Mouse (Mus musculus): ENCODE measurements at regions not wholly inside any gene's neighbourhood (a gene's known extent, or its start where the extent isn't known, plus 50 kb on each side); places are given as distances from the start of the nearest gene placed in this dataset.

DNA sequence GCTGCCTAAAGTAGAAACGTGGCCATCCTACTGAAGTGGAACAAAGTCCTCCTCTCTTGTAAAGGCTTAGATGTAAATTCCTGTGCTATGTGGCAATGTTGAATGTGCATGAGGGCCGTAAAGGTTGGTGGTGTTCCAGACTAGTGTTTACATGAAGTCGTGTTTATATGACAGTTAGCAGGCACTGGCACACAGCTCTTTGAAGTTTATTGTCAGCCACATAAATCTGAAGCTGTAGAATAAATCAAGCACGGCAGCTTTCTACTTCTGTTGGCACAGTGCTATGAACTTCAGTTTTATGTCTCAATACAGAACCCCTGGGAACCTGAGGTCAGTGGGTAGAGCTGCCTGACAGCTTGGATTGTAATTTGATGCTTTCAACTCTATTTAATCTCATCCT lies 81.1 kb upstream of the Abi3bp start:
- H3K4me1 ChIP-seq (ENCODE audit: control insufficient read depth, insufficient read depth, low read length), result no peaks in the 10 kb centered on the region
- no peak overlapping the region for H3K4me3 ChIP-seq (ENCODE audit: low read depth, low read length)
- H3K36me3 ChIP-seq (ENCODE audit: control insufficient read depth, insufficient read depth, low read length), result no peaks in the 10 kb centered on the region
- H3K27ac ChIP-seq (replicated peaks; ENCODE audit: low read depth, low read length), result no peak overlapping the region
- no peaks in the 10 kb centered on the region for H3K9me3 ChIP-seq (ENCODE audit: control insufficient read depth, low read length)
- no peak overlapping the region for H3K4me2 ChIP-seq (ENCODE audit: low read depth, severe bottlenecking)
- ATAC-seq (ENCODE audit: insufficient number of reproducible peaks, low FRiP score, low TSS enrichment, low read depth) (peak; percentile 78; the same call in 1 of the 2 replicates), DNase-seq (ENCODE audit: low spot score) (peak; percentile 37)
- 14% methylated on average over 4 of the region's 4 CpGs for WGBS
- no peak overlapping the region for H3K9ac ChIP-seq (ENCODE audit: low read length)
- no peaks in the 10 kb centered on the region for H3K27me3 ChIP-seq (ENCODE audit: control insufficient read depth, insufficient read depth, low read length)

DNA sequence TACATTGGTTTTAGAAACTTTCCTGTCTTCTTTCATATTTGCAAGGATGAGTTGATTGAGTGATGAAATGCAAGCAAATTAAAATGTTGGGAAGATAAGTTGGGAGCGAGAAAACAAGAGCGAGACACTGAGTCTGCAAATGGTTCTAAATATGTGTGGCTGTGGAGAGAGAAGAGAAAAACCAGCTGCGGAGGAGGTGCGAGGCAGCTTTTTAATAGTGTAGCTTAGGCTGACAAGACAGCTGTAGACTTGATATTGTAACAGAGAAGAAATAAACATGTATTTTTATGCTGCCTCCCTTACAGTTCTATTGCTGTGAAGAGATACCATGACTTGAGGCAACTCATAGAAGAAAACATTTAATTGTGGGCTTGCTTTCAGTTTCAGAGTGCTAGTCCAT lies 78.1 kb upstream of the Abi3bp start:
- H3K27ac ChIP-seq (replicated peaks; ENCODE audit: low read depth, low read length), result no peak overlapping the region
- H3K4me1 ChIP-seq (ENCODE audit: control insufficient read depth, insufficient read depth, low read length), result no peaks in the 10 kb centered on the region
- DNase-seq (ENCODE audit: low spot score), result no peak
- no peak overlapping the region for H3K4me3 ChIP-seq (ENCODE audit: low read depth, low read length)
- H3K9me3 ChIP-seq (ENCODE audit: control insufficient read depth, low read length), result no peaks in the 10 kb centered on the region
- no peak for ATAC-seq (ENCODE audit: insufficient number of reproducible peaks, low FRiP score, low TSS enrichment, low read depth)
- H3K36me3 ChIP-seq (ENCODE audit: control insufficient read depth, insufficient read depth, low read length), result no peaks in the 10 kb centered on the region
- WGBS, result 96% methylated on average over 4 of the region's 4 CpGs
- H3K27me3 ChIP-seq (ENCODE audit: control insufficient read depth, insufficient read depth, low read length), result no peaks in the 10 kb centered on the region
- no peak overlapping the region for H3K9ac ChIP-seq (ENCODE audit: low read length)
- no peak overlapping the region for H3K4me2 ChIP-seq (ENCODE audit: low read depth, severe bottlenecking)

- no peaks in the 10 kb centered on the region for H3K36me3 ChIP-seq (ENCODE audit: control insufficient read depth, insufficient read depth, low read length)
- WGBS, result 66% methylated on average over 3 of the region's 3 CpGs
These were observed 53.9 kb upstream of the Abi3bp start for GRCm38 (mm10) chr16:56423761-56424160.

More at GRCm38 (mm10) chr16:56423761-56424160, 53.9 kb upstream of the Abi3bp start:
- Histone ChIP-seq H3K27me3 (ENCODE audit: control insufficient read depth, insufficient read depth, low read length) (no peaks in the 10 kb centered on the region), H3K27ac (replicated peaks; ENCODE audit: low read depth, low read length) (no peak overlapping the region), H3K4me1 (ENCODE audit: control insufficient read depth, insufficient read depth, low read length) (no peaks in the 10 kb centered on the region), H3K9me3 (ENCODE audit: control insufficient read depth, low read length) (no peaks in the 10 kb centered on the region), H3K4me3 (ENCODE audit: low read depth, low read length) (no peak overlapping the region), H3K4me2 (ENCODE audit: low read depth, severe bottlenecking) (no peak overlapping the region), H3K9ac (ENCODE audit: low read length) (no peak overlapping the region)
- DNase-seq (ENCODE audit: low spot score) (no peak), ATAC-seq (ENCODE audit: insufficient number of reproducible peaks, low FRiP score, low TSS enrichment, low read depth) (no peak)

Measured in limb, embryonic 11.5 days (tissue).